Mouse (Mus musculus) inflammation-experienced regulatory T-cells, adult 16 weeks (primary cell): ENCODE measurements around the gene Apom. TPM values are rescaled to one million over a fixed set of nuclear protein-coding genes. Genes with fewer than 3 reads are reported as not detected.

ENCODE experiments used
- polyA plus RNA-seq: library from polyadenylated mRNA; unstranded; fragments of 100-300 nt; shearing (Covaris generic); gene quantifications from one replicate; pipeline ENCODE4 v1.2.1, GENCODE M21; 2017

Apom gene
- not detected for polyA plus RNA-seq

GRCm38 (mm10) chr17:35131500-35132173 is at the start of gene Apom:
Gene Apom (minus strand): TSS chr17:35132050.

DNA sequence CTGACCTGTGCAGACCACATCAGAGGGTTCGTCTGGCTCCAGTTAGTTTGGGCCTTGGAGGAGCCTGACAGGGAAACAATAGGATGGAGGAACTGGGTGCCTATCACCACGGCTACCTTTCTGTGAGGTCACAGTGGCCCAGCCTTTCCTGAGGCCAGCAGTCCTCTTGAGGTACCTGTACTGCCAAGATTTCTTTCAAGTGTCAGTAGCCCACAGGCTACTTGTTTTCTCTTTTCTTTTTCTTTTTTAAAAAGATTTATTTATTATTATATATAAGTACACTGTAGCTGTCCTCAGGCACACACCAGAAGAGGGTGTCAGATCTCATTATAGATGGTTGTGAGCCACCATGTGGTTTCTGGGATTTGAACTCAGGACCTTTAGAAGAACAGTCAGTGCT is 44.1 kb upstream of the Apom start, which contains the start of gene Aif1:
Gene Aif1 (minus strand): TSS at position 101 of the 400 bp plus-strand sequence.

DNA sequence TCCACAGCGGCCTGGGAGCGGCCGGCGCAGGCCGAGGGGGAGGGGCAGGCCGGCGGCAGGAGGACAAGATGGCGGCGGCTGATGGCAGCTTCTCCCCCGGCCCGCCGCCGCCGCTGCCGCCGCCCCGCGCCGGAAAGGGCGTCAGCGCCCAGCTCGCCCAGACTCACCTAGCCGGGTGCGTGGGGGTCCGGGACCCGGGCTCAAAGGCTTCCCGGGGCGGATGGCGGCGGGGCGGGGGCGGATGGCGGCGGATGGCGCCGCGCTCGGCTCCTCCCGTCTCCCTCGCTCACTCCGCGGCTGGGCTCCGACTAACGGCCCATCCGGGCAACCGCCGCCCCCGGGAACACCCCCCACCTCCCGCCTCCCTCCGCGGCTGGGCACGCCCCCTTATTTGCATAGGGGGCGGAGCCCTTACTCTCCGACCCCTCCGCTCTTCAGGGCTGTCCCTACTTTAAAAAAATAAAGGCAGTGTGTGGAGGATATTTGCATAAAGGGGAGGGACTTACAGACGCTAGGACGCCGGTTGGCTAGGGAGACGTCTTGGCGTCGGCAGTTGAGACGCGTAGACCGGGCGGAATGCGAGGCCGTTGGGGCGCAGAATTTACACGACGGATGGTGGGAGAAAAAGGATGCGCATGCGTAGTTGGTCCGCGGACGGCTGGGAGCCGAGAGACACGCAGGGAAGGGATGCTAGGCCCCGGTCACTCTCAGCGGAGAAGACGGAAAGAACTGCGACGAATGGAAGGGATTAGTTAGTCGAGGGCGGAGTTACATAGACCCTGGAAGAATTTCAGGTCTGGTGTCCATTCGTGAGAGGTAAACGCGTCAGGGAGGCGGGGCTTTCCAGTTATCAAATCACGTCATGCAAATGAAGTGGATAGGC is 33.0 kb upstream of the Apom start, which contains the start of gene Prrc2a:
Gene Prrc2a (minus strand): TSS at position 330 of the 883 bp plus-strand sequence.

GRCm38 (mm10) chr17:35134801-35135590 is 3.1 kb upstream of the Apom start, which contains the start of gene Bag6:
Gene Bag6 (plus strand): TSS chr17:35135178.

DNA sequence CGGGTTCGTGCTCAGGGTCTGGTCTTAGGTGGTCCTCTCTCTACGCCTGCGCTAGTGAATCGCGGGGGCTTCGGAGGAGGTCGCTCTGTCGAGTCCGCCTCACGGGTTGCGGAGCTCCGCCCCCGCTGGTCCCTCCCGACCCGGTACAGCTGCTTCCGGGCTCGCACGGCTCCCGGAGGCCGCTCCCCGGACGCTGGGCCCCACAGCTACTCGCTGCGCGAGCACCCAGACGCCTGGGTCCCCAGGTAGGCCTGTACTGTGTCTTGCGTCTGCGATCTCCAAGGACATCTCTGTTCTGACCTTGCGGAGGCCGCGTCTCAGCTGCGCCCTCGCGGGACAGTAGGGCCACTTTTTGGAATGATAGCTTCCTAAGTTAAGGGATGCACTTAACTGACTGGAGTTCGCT is 5.6 kb downstream of the Apom start, which contains the start of gene D17H6S53E:
Gene D17H6S53E (plus strand): TSS at position 168 of the 406 bp plus-strand sequence.

DNA sequence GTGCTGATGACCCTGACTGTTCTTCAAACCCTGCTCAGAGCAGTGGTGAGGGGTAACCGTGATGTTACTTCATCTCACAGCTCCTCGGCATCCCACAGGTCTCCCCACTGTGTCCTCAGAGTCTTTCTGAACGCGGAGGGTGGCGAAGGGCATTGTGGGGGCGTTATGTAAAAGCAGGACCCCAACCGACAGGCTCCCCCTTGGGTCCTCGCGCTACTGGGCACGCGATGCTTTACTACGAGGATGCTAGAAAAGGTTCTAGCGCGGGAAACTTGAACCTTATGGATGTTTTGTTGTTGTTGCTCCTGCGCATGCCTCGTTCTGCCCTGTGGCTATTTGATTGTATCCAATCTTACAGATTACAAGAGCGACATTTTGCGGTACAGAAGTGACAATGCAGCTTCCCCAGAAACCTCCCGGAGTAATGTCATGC is 10.0 kb downstream of the Apom start, which contains the start of gene Csnk2b:
Gene Csnk2b (minus strand): TSS at position 183 of the 433 bp plus-strand sequence.

GRCm38 (mm10) chr17:35121143-35121799 is 10.6 kb downstream of the Apom start, which contains the start of gene Gpank1:
Gene Gpank1 (plus strand): TSS chr17:35121455.

DNA sequence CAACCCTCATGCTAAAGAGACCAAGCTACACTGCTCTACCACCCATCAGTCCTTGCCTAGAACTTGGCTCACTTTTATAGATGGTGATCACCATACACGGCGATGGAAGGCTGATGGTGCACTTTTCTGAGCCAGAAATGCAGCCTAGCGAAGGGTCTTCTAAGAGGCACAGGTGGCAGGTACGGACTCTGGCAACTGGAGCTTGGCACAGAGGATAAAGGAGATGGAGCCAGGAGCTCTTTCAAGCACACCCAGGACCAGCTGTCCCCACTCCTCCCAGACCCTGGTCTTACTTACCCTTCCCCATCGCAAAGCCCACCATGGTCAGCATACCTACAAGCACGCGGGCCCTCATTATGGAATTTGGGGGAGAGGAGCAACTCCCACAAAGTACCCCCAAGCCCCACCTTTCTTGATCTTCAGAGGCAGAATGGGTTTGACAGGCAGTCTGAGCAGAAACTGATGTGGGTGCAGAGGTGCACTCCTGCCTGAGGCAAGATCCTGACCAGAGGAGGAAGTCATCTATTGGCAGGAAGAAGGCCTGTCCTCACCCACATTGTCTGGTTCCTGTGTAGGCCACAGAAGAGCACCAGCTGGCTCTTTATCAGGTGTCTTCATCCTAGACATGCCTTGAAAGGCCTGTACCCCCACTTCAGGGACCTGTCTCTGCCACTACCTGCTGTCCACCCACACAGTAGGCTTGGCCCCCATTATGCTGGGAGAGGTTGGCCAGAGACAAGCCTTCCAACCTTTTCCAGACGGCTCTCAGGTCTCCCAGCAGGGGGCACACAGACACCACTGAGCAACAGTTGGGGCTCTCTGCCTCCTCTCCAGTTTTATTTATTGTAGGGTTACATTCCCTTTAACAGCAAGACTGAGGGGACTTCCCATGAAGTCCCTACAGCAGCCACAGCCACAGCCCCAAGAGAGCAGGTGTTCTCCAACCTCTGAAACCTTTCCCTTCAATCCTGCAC is 16.5 kb downstream of the Apom start, which contains the start of gene Ly6g5b:
Gene Ly6g5b (minus strand): TSS at position 383 of the 974 bp plus-strand sequence.

DNA sequence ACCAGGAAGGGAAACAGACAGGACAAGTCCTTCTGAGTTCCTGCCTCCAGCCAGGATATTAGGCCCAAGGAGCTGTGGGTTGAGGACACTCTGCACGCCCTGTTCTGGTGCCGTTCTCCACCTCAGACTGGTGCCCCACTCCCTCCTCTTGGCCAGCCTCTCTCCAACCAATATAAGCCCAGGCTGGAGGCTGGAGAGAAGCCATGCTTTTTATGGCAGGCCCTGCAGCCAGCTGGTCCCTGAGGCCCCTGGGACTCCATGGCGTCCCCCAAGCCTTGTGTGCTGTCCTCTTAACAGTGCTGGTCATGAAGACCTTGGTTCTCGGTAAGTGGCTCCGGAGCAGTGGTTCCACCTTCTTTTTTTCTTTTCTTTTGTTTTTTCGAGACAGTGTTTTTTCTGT is 23.8 kb downstream of the Apom start, which contains the start of gene Ly6g5c:
Gene Ly6g5c (plus strand): TSS at position 183 of the 400 bp plus-strand sequence.

DNA sequence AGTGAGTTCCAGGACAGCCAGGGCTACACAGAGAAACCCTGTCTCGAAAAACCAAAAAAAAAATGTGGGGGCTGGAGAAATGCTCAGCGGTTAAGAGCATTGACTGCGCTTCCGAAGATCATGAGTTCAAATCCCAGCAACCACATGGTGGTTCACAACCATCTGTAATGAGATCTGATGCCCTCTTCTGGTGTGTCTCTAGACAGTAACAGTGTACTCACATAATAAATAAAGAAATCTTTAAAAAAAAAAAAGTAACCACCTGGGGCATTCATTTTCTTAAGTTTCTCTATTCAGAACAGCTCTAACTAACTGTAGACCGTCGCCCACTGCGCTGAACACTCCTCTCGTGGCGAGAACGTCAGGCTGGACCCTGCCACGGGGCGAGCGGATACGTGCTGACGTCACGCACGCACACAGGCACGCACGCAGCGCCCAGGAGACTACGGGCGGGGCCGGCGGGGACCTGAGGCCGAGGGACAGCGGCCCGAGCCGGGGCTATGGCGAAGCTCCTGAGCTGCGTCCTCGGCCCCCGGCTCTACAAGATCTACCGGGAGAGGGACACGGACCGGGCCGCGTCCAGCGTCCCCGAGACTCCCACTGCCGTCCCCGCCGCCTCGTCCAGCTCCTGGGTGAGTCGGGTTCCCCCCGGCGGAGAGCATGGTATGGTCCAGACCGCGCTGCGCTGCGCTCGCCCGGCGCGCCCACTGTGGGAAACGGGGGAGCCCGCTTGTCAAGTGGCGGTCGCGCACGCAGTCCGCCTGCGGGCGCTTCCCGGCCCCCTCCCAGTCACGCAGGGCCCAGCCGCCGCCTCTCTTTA is 42.8 kb downstream of the Apom start, which contains the start of gene Abhd16a:
Gene Abhd16a (plus strand): TSS at position 439 of the 820 bp plus-strand sequence.

DNA sequence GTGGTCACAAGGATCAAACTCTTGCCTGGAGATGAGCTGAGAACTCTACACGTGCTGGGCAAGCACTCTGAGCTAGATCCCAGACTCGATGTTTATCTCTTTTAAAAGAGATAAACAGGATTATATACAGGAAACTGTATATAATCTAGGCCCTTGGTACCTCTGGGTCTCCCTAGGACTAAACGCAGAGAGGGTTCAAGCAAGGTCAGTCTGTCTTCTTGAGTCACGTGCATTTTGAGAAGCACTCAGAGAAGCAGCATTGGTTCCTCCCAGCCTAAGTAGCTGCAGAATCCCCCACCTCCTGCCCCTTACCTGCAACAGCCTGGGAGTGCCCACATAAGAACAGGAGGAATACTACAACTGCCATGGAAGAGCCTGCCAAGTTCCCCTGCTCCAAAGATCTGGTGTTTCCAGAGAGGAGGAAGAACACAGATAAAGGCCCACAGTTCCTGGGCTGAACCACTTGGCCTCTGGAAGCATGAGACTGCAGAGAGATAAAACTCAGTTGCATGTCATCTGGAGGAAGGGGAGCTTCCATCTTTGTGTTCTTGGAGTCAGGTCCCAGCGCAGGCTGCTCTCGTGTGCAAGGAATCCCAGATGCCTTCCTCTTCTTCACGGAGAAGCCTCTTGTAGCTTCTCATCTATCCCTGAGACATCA is 46.5 kb downstream of the Apom start, which contains the start of gene Ly6g6f:
Gene Ly6g6f (minus strand): TSS at position 403 of the 658 bp plus-strand sequence.

Other genes with a start within 250 kb of the Apom start
- 3.3 TPM for gene C2, start 233.8 kb downstream of the Apom start, polyA plus RNA-seq
- 45.6 TPM for gene Ehmt2, start 233.6 kb downstream of the Apom start, polyA plus RNA-seq
- gene Slc44a4, start 217.6 kb downstream of the Apom start, polyA plus RNA-seq: not detected
- gene Neu1, start 200.8 kb downstream of the Apom start, polyA plus RNA-seq: 107 TPM
- 15.1 TPM for gene Hspa1b, start 172.8 kb downstream of the Apom start, polyA plus RNA-seq
- gene Gm20481, start 162.1 kb downstream of the Apom start, polyA plus RNA-seq: not detected
- gene Hspa1a, start 159.9 kb downstream of the Apom start, polyA plus RNA-seq: 4.3 TPM
- 0.13 TPM for gene Hspa1l, start 159.3 kb downstream of the Apom start, polyA plus RNA-seq
- gene Lsm2, start 150.2 kb downstream of the Apom start, polyA plus RNA-seq: 60.3 TPM
- 276 TPM for gene Vars, start 131.1 kb downstream of the Apom start, polyA plus RNA-seq
- gene Vwa7, start 115.5 kb downstream of the Apom start, polyA plus RNA-seq: 0.44 TPM
- 4.4 TPM for gene Sapcd1, start 104.0 kb downstream of the Apom start, polyA plus RNA-seq
- gene Msh5, start 85.3 kb downstream of the Apom start, polyA plus RNA-seq: 1.5 TPM
- 611 TPM for gene Clic1, start 82.1 kb downstream of the Apom start, polyA plus RNA-seq
- gene Ddah2, start 73.0 kb downstream of the Apom start, polyA plus RNA-seq: 2.5 TPM
- not detected for gene Ly6g6c, start 66.7 kb downstream of the Apom start, polyA plus RNA-seq
- not detected for gene Mpig6b, start 65.9 kb downstream of the Apom start, polyA plus RNA-seq
- gene Ly6g6e, start 55.1 kb downstream of the Apom start, polyA plus RNA-seq: not detected
- not detected for gene Ly6g6d, start 54.0 kb downstream of the Apom start, polyA plus RNA-seq
- not detected for gene Ly6g6f, start 46.4 kb downstream of the Apom start, polyA plus RNA-seq
- gene Abhd16a, start 42.8 kb downstream of the Apom start, polyA plus RNA-seq: 86.4 TPM
- not detected for gene Ly6g5c, start 23.8 kb downstream of the Apom start, polyA plus RNA-seq
- gene Ly6g5b, start 16.6 kb downstream of the Apom start, polyA plus RNA-seq: 2.4 TPM
- 62.3 TPM for gene Gpank1, start 10.6 kb downstream of the Apom start, polyA plus RNA-seq
- 279 TPM for gene Csnk2b, start 10.0 kb downstream of the Apom start, polyA plus RNA-seq
- 5.5 TPM for gene D17H6S53E, start 5.7 kb downstream of the Apom start, polyA plus RNA-seq
- 48.9 TPM for gene Bag6, start 3.1 kb upstream of the Apom start, polyA plus RNA-seq
- gene Prrc2a, start 32.8 kb upstream of the Apom start, polyA plus RNA-seq: 17.8 TPM
- gene Aif1, start 44.0 kb upstream of the Apom start, polyA plus RNA-seq: 7.4 TPM
- gene Lst1, start 56.4 kb upstream of the Apom start, polyA plus RNA-seq: 9.5 TPM
- gene Ltb, start 62.4 kb upstream of the Apom start, polyA plus RNA-seq: 1,703 TPM
- 46.9 TPM for gene Tnf, start 70.0 kb upstream of the Apom start, polyA plus RNA-seq
- 140 TPM for gene Lta, start 73.3 kb upstream of the Apom start, polyA plus RNA-seq
- 1.6 TPM for gene Gm16181, start 88.8 kb upstream of the Apom start, polyA plus RNA-seq
- 8.7 TPM for gene Atp6v1g2, start 101.6 kb upstream of the Apom start, polyA plus RNA-seq
- 23.1 TPM for gene Nfkbil1, start 103.7 kb upstream of the Apom start, polyA plus RNA-seq
- gene Ddx39b, start 109.7 kb upstream of the Apom start, polyA plus RNA-seq: 257 TPM
- gene H2-D1, start 130.7 kb upstream of the Apom start, polyA plus RNA-seq: 7,111 TPM
- 0.34 TPM for gene H2-Q1, start 188.4 kb upstream of the Apom start, polyA plus RNA-seq
- 20.6 TPM for gene H2-Q2, start 210.2 kb upstream of the Apom start, polyA plus RNA-seq
- gene H2-Q4, start 247.6 kb upstream of the Apom start, polyA plus RNA-seq: 36.3 TPM